Mouse (Mus musculus): Measurements from ENCODE around the gene Rad51b. TPM values are rescaled to one million over a fixed set of nuclear protein-coding genes. Genes with fewer than 3 reads are reported as not detected.

Rad51b gene
- polyA plus RNA-seq, 1 experiment = 1.7 TPM

- no peak for DNase-seq (ENCODE audit: low spot score)
These were observed 83.1 kb downstream of the Rad51b start for GRCm38 (mm10) chr12:79380190-79380589.

- DNase-seq (ENCODE audit: low spot score) = no peak
These were observed 84.4 kb downstream of the Rad51b start for GRCm38 (mm10) chr12:79381489-79381888.

- no peak for DNase-seq (ENCODE audit: low spot score)
These were observed 85.3 kb downstream of the Rad51b start for GRCm38 (mm10) chr12:79382416-79382815.

- no peak for DNase-seq (ENCODE audit: low spot score)
These were observed 86.5 kb downstream of the Rad51b start for GRCm38 (mm10) chr12:79383583-79383982.

- no peak for DNase-seq (ENCODE audit: low spot score)
These were observed 87.7 kb downstream of the Rad51b start for GRCm38 (mm10) chr12:79384787-79385186.

GRCm38 (mm10) chr12:79385199-79385598, 88.1 kb downstream of the Rad51b start:
- no peak for DNase-seq (ENCODE audit: low spot score)

- DNase-seq (ENCODE audit: low spot score) = no peak
These were observed 90.8 kb downstream of the Rad51b start for GRCm38 (mm10) chr12:79387886-79388285.

- no peak for DNase-seq (ENCODE audit: low spot score)
These were observed 92.2 kb downstream of the Rad51b start for GRCm38 (mm10) chr12:79389251-79389650.

- no peak for DNase-seq (ENCODE audit: low spot score)
These were observed 92.9 kb downstream of the Rad51b start for GRCm38 (mm10) chr12:79389971-79390370.

GRCm38 (mm10) chr12:79393636-79394035, 96.6 kb downstream of the Rad51b start:
- no peak for DNase-seq (ENCODE audit: low spot score)

GRCm38 (mm10) chr12:79403992-79404391, 106.9 kb downstream of the Rad51b start:
- no peak for DNase-seq (ENCODE audit: low spot score)

- no peak for DNase-seq (ENCODE audit: low spot score)
These were observed 107.4 kb downstream of the Rad51b start for GRCm38 (mm10) chr12:79404494-79404893.

GRCm38 (mm10) chr12:79408677-79409076, 111.6 kb downstream of the Rad51b start:
- no peak for DNase-seq (ENCODE audit: low spot score)

GRCm38 (mm10) chr12:79409126-79409860, 112.2 kb downstream of the Rad51b start:
- no peak for DNase-seq (ENCODE audit: low spot score)

GRCm38 (mm10) chr12:79412894-79413507, 115.9 kb downstream of the Rad51b start:
- DNase-seq (ENCODE audit: low spot score) = no peak

- no peak for DNase-seq (ENCODE audit: low spot score)
These were observed 120.3 kb downstream of the Rad51b start for GRCm38 (mm10) chr12:79417360-79417759.

- no peak for DNase-seq (ENCODE audit: low spot score)
These were observed 123.5 kb downstream of the Rad51b start for GRCm38 (mm10) chr12:79420605-79421004.

GRCm38 (mm10) chr12:79429507-79430291, 132.6 kb downstream of the Rad51b start:
- no peak for DNase-seq (ENCODE audit: low spot score)

GRCm38 (mm10) chr12:79431138-79431537, 134.1 kb downstream of the Rad51b start:
- DNase-seq (ENCODE audit: low spot score) = no peak

- DNase-seq (ENCODE audit: low spot score) = no peak
These were observed 136.8 kb downstream of the Rad51b start for GRCm38 (mm10) chr12:79433724-79434442.

- DNase-seq (ENCODE audit: low spot score) = no peak
These were observed 138.4 kb downstream of the Rad51b start for GRCm38 (mm10) chr12:79435474-79435873.

GRCm38 (mm10) chr12:79436035-79436434, 139.0 kb downstream of the Rad51b start:
- no peak for DNase-seq (ENCODE audit: low spot score)
